Mouse (Mus musculus) forebrain, embryonic 16.5 days (tissue): ENCODE data around the gene Vstm2l. TPM values are rescaled to one million over a fixed set of nuclear protein-coding genes. Genes with fewer than 3 reads are reported as not detected.

ENCODE experiments used
- ATAC-seq: fragments of 200-750 bp; cut with Nextera tagmentation; 2 replicates; pipeline ENCODE4 v1.8.0; 2017; ENCODE audit warnings: mild to moderate bottlenecking, moderate library complexity
- H3K27ac ChIP-seq: fragments of 300-500 bp; sonication (generic); 2 replicates; pipeline ENCODE4 v1.5.1; 2014; ENCODE audit warnings: low read length, control low read depth
- H3K27me3 ChIP-seq: fragments of 300-500 bp; sonication (generic); replicated peaks from 2 replicates; pipeline ENCODE4 v1.6.1; 2014; ENCODE audit warnings: low read length; ENCODE audit not compliant: control insufficient read depth, insufficient read depth
- H3K36me3 ChIP-seq: fragments of 300-500 bp; sonication (generic); 2 replicates; pipeline ENCODE4 v1.6.1; 2014; ENCODE audit not compliant: control insufficient read depth, insufficient read depth
- H3K4me1 ChIP-seq: fragments of 300-500 bp; sonication (generic); replicated peaks from 2 replicates; pipeline ENCODE4 v1.6.1; 2014; ENCODE audit warnings: low read length; ENCODE audit not compliant: control insufficient read depth, insufficient read depth
- H3K4me2 ChIP-seq: fragments of 300-500 bp; sonication (generic); 2 replicates; pipeline ENCODE4 v1.6.1; 2014; ENCODE audit warnings: mild to moderate bottlenecking, low read length, control low read depth
- H3K4me3 ChIP-seq: fragments of 300-500 bp; sonication (generic); replicated peaks from 2 replicates; pipeline ENCODE4 v1.5.1; 2014; ENCODE audit warnings: mild to moderate bottlenecking, low read length, control low read depth
- H3K9ac ChIP-seq: fragments of 300-500 bp; sonication (generic); replicated peaks from 2 replicates; pipeline ENCODE4 v1.6.1; 2014; ENCODE audit warnings: low read depth, low read length, control low read depth
- H3K9me3 ChIP-seq: fragments of 300-500 bp; sonication (generic); 2 replicates; pipeline ENCODE4 v1.6.1; 2016; ENCODE audit warnings: low read length; ENCODE audit not compliant: control insufficient read depth
- WGBS: fragments of 180-500 bp; shearing (Covaris S2); extraction: QIAGEN DNeasy Blood & Tissue Kit; methylation state at CpG from one replicate; pipeline ENCODE4 v1.1.7; 2014; 5-methylcytosine and 5-hydroxymethylcytosine counted together
- polyA plus RNA-seq: library from polyadenylated mRNA; unstranded; fragments of >200 nt; fragmentation: Nextera tagmentation; extraction: Ambion mirVana; gene quantifications from 2 replicates; pipeline ENCODE4 v1.2.1, GENCODE M21; 2015

The Vstm2l gene
- polyA plus RNA-seq, 1 experiment from 2014 or later: 6.6 TPM

DNA sequence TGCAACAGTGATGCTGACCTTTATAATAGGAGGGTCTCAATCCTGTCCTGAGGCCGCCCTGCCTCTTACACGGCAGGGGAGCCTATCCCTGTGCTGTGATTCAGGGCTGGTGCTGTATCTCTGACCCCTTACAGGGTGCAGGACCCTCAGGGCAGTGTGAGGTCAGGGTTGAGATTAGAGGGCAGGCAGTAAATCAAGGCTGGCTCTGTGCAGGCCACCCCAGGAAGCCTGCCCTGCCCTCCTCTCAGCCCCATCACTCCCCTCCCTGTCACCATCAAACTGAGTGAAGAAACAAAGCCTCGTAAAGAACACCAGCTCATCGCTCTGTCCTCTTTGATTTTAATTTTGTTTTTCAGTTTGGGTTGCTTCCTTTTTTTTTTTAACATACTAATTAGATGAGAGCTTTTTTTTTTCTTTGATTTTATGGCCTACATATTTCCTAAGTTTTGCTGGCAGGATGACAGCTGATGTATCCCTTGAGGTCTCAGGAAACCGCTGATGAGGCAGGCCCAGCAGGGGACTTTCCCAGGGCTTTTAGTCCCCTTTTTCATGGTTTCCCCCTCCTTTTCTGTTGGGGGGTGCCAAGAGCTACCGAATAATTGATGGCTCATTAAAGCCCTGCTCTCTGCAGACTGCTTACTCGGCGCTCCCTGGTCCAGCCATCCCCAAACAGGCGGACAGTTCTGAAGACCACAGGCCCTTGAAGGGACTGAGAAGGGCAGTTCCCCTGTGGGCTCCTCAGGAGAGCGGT is 27.0 kb upstream of the Vstm2l start:
- no peaks in the 10 kb centered on the region for H3K27me3 ChIP-seq
- H3K9ac ChIP-seq: 0 out of 2 replicates have a peak overlapping the region, but pooled peaks have one; percentile 10
- ATAC-seq: no peak
- no peak overlapping the region for H3K4me3 ChIP-seq
- WGBS: 26% methylated on average over 10 of the region's 10 CpGs
- H3K9me3 ChIP-seq: no peaks in the 10 kb centered on the region
- 0 out of 2 replicates have a peak overlapping the region, but pooled peaks have one; percentile 26 for H3K27ac ChIP-seq
- peaks cover 3% of the 10 kb centered on the region; the same call in 1 of the 2 replicates for H3K36me3 ChIP-seq
- H3K4me1 ChIP-seq: peaks cover 20% of the 10 kb centered on the region
- no peak overlapping the region for H3K4me2 ChIP-seq

DNA sequence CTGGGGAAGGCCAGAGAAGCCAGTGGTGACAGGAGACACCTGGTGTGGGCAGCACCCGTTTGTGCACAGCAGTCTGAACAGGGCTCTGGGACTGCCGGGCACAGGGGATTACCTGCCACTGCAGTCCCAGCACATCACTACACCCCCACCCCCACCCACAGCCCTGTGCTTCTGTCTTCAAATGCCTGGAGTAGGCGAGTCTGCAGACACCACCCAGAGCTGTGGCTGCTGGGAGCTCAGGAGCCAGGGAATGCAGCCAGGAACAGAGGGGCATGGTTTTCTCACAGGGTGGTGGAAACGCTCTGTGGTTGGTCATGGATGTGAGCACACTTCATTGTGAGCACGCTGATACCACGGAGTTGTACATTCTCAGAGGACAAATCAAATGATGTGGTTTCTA is 23.3 kb upstream of the Vstm2l start:
- Histone ChIP-seq H3K9me3 (no peaks in the 10 kb centered on the region), H3K27ac (no peak overlapping the region), H3K4me1 (peaks cover 20% of the 10 kb centered on the region), H3K27me3 (no peaks in the 10 kb centered on the region), H3K4me2 (no peak overlapping the region), H3K9ac (no peak overlapping the region), H3K4me3 (no peak overlapping the region), H3K36me3 (no peaks in the 10 kb centered on the region)
- WGBS: 74% methylated on average over 6 of the region's 6 CpGs
- ATAC-seq: no peak

DNA sequence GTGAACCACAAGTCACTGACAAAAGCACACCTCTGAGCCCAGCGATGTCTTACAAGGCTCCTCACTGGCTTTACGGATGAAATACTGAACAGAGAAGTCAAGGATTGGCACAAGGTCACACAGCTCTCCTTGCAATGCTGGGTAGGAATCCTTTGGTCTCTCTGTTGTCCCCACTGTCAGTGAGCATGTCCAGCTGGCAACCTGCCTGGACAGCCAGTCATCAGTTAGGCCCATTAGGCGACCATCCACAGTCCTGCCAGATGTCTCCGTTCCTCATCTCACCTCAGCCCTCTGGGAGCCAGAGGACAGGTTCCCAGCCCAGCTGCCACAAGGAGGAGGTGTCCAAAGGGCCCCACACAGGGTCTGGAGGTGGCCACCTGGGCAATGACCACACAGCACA is 17.3 kb upstream of the Vstm2l start:
- ATAC-seq: no peak
- H3K4me1 ChIP-seq: no peaks in the 10 kb centered on the region
- H3K27ac ChIP-seq: no peak overlapping the region
- no peak overlapping the region for H3K4me2 ChIP-seq
- H3K9ac ChIP-seq: no peak overlapping the region
- 0 out of 2 replicates have a peak, but pooled peaks cover 3% of the 10 kb centered on the region for H3K27me3 ChIP-seq
- no peaks in the 10 kb centered on the region for H3K36me3 ChIP-seq
- no peaks in the 10 kb centered on the region for H3K9me3 ChIP-seq
- H3K4me3 ChIP-seq: no peak overlapping the region
- 79% methylated on average over 4 of the region's 4 CpGs for WGBS

- Histone ChIP-seq H3K27me3 (peaks cover 35% of the 10 kb centered on the region), H3K36me3 (no peaks in the 10 kb centered on the region), H3K4me2 (peak overlapping the region; percentile 88), H3K4me1 (peaks cover 25% of the 10 kb centered on the region), H3K27ac (no peak overlapping the region), H3K4me3 (peak overlapping the region; percentile 26), H3K9ac (peak overlapping the region; percentile 37), H3K9me3 (no peaks in the 10 kb centered on the region)
- ATAC-seq: no peak
- WGBS: under 1% methylated on average over 16 of the region's 16 CpGs
Observed at GRCm38 (mm10) chr2:157913204-157913636, 1.2 kb upstream of the Vstm2l start.

DNA sequence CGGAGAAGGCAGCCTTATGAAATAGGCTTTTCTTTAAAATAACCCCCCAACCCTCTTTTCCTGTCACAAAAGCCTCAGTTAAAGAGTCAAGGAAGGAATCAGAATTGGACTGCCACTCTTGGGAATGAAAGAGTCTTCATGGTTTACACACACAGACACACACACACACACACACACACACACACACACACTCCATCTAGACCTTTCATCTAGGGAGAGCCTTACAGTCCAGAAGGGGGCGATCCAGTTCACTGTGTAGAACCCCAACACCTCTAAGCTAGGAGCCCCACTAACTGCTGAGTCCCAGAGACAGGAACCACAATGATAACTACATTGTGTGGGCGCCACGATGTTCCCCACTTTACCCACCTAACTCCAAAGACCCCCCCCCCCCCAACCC is 748 bp upstream of the Vstm2l start:
- no peaks in the 10 kb centered on the region for H3K36me3 ChIP-seq
- peaks cover 35% of the 10 kb centered on the region for H3K27me3 ChIP-seq
- no peak overlapping the region for H3K27ac ChIP-seq
- peaks cover 28% of the 10 kb centered on the region for H3K4me1 ChIP-seq
- peak overlapping the region; percentile 63 for H3K4me3 ChIP-seq
- peak overlapping the region; percentile 88 for H3K4me2 ChIP-seq
- H3K9ac ChIP-seq: peak overlapping the region; percentile 37
- ATAC-seq: 0 out of 2 replicates have a peak, but pooled peaks have one; percentile 34
- H3K9me3 ChIP-seq: no peaks in the 10 kb centered on the region
- 2% methylated on average over 4 of the region's 4 CpGs for WGBS

DNA sequence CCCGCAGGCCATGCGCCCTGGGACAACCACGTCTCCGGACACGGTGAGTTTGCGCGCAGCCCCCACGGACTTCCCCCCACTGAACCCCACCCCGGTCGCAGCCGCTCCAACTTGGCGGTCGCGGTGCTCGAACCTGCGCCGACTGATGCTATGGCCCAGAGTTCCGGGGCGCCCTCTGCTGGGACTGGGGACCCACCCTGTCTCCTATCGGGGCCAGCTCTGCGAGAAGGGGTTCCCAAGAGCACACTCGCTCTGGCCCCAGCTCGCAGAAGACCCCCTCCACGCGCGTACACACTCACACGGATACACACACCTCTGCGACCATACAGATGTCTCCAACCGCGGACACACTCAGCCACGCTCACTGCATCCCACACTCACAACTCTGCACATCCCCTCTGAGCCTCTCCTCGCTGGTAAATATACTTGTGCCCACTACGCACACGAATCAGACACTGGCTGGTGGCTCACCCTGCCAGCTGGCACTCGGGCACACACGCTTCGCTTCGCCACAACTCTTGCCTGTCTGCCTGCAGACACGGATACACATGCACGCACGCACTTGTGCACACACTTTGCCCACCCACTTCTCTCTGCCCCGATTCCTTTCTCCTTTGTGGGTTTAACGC is 550 bp downstream of the Vstm2l start:
- 32% methylated on average over 43 of the region's 43 CpGs for WGBS
- Histone ChIP-seq H3K4me3 (peak overlapping the region; percentile 63), H3K27ac (peak overlapping the region; percentile 31), H3K4me1 (peaks cover 30% of the 10 kb centered on the region), H3K36me3 (no peaks in the 10 kb centered on the region), H3K27me3 (peaks cover 37% of the 10 kb centered on the region), H3K9ac (peak overlapping the region; percentile 76), H3K9me3 (no peaks in the 10 kb centered on the region), H3K4me2 (peak overlapping the region; percentile 88)
- ATAC-seq: peak; percentile 36

- no peaks in the 10 kb centered on the region for H3K36me3 ChIP-seq
- H3K4me2 ChIP-seq: no peak overlapping the region
- H3K4me3 ChIP-seq: no peak overlapping the region
- H3K4me1 ChIP-seq: peaks cover 33% of the 10 kb centered on the region
- no peaks in the 10 kb centered on the region for H3K9me3 ChIP-seq
- H3K27me3 ChIP-seq: peaks cover 26% of the 10 kb centered on the region
- no peak overlapping the region for H3K27ac ChIP-seq
- ATAC-seq: no peak
- H3K9ac ChIP-seq: no peak overlapping the region
- 3% methylated on average over 10 of the region's 10 CpGs for WGBS
Observed at GRCm38 (mm10) chr2:157918529-157918928, 4.1 kb downstream of the Vstm2l start.

GRCm38 (mm10) chr2:157921551-157921950 is 7.1 kb downstream of the Vstm2l start:
- no peak overlapping the region for H3K27ac ChIP-seq
- no peak overlapping the region for H3K4me2 ChIP-seq
- H3K9ac ChIP-seq: no peak overlapping the region
- H3K4me3 ChIP-seq: no peak overlapping the region
- H3K9me3 ChIP-seq: no peaks in the 10 kb centered on the region
- H3K27me3 ChIP-seq: peaks cover 7% of the 10 kb centered on the region
- H3K4me1 ChIP-seq: peaks cover 18% of the 10 kb centered on the region
- ATAC-seq: peak; percentile 42; the same call in 1 of the 2 replicates
- 53% methylated on average over 7 of the region's 7 CpGs for WGBS
- no peaks in the 10 kb centered on the region for H3K36me3 ChIP-seq

GRCm38 (mm10) chr2:157923406-157923805 is 9.0 kb downstream of the Vstm2l start:
- no peak overlapping the region for H3K27ac ChIP-seq
- WGBS: 3% methylated on average over 7 of the region's 7 CpGs
- H3K4me3 ChIP-seq: no peak overlapping the region
- H3K4me1 ChIP-seq: peaks cover 30% of the 10 kb centered on the region
- H3K4me2 ChIP-seq: no peak overlapping the region
- H3K9ac ChIP-seq: no peak overlapping the region
- peaks cover 2% of the 10 kb centered on the region for H3K27me3 ChIP-seq
- ATAC-seq: no peak
- H3K36me3 ChIP-seq: no peaks in the 10 kb centered on the region
- H3K9me3 ChIP-seq: no peaks in the 10 kb centered on the region
